Mouse (Mus musculus) retina, postnatal 7 days (tissue): ENCODE results near the gene Vgf.

Source experiments
- DNase-seq: peaks from one replicate; pipeline ENCODE4 v3.0.0-alpha.2; 2012; ENCODE audit warnings: low read depth, low spot score

Vgf gene

DNA sequence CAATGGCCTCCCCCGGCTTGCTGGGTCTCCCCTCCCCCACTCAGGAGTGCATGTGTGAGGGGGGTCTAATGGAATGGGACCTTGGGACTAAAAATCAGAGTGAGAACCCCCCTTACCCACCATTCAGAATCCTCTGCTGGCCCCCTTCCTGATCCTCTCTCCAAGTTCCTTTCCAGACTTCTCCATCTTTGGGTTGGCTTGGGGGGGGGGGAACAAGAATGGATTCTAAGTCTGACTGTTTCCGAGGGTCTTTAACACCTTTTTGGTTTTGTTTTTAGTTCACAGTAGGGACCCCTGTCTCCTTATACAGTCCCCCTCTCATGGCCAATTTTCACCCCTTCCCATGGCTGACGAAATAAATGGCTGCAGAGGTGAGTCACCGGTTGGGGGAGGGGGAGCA lies at the start of gene Vgf:
Gene Vgf (plus strand): TSS at position 301 of the 400 bp plus-strand sequence.
- no peak for DNase-seq

DNA sequence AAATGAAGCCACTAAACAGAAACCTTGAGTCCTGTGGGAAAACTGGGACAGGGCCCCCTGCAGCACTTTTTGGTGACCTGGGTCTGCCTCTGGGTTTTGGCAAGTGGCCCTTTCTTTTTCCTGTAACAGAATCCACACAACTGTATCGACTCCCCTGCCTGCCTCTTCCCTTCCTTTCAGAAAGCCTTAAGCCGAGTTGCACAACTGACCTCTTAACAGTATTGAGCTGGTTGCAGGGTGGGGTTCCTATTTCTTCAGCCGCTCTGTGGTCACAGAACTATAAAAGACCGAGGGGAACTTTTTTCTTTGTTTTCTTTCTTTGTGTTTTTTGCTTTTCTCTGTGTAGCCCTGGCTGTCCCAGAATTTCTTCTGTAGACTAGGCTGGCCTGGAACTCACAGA lies 48.4 kb upstream of the Vgf start:
- DNase-seq, result no peak

DNA sequence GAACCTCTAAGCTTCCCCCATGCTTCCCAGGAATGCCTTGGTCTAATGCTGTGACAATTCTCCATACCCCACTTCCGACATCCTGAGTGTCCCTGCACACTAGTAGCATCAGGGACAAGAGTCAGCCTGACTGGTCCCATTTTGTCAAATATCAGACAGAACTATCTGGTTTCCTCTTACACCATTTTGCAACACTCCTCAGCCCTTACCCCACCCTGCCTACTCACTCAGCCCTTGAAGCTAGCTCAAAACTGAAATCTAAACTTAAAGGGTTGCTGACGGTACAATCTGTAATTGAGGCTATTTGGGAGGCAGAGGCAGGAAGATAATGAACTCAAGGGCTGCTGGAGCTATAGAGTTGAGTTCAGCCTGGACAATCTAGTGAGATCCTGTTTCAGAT lies 46.4 kb upstream of the Vgf start:
- no peak for DNase-seq

DNA sequence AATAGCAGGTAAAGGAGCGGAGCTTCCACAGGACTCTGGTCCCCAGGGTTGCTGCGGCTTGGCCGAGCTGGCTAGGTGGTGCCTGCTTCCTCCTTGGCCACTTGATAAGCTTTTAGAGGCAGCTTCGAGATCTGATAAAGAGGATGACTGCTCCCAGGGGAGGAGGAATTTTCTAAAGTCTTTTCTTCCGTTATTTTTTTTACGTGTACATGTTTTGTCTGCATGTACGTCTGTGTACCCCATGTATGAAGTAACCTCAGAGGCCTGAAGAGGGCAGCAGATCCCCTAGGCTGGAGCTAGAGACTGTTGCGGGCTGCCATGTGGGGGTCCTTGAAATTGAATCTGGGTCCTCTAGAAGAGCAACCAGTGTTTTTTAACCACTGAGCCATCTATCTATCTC lies 45.2 kb upstream of the Vgf start:
- DNase-seq, result no peak

DNA sequence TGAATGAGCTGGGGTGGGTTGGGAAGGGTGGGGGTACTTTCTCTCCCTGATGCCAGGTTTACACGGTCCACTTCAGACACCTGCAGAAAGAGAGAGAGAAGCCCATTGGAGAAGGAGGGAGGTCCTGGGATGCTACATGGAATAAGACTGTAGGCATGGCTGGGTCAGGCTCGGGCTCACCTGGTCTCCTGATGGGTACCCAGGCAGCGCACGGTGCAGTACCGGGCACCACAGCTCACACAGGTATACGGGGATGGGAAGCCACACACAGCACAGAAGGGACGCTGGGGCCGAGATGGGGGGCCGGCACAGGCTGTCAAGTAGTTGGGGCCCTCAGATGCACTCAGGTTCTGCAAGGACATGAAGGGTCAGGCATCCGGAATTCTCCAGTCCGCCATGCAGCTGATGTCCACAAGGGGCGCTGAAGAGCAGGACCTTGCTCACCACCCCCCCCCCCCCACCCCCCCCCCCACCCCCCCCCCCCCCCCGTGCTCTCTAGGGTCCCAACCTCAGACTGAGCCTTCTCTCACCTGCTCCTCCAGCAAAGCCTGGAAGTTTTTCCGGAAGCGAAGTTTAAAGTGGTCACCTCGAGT lies 43.8 kb upstream of the Vgf start:
- DNase-seq, result peak; percentile 53

DNA sequence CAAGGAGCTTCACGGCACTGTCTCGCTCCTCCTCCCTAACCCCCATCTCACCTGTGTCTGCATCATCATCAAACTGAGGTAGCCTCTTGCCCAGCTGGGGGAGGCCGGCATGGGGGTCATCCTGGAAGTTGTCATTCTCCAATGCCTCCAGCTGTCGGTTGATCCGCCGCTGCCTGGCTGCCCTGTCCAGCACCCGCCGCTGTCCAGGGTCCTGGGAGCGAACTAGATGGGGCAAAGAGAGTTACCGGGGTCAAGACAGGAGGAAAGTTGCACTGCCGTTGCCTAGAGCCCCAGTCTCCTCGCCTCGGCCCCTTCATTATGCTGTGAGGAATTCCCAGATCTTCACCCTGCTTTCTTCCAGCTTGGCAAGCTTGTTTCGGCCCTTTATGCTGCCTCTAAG lies 41.4 kb upstream of the Vgf start:
- DNase-seq, result no peak

DNA sequence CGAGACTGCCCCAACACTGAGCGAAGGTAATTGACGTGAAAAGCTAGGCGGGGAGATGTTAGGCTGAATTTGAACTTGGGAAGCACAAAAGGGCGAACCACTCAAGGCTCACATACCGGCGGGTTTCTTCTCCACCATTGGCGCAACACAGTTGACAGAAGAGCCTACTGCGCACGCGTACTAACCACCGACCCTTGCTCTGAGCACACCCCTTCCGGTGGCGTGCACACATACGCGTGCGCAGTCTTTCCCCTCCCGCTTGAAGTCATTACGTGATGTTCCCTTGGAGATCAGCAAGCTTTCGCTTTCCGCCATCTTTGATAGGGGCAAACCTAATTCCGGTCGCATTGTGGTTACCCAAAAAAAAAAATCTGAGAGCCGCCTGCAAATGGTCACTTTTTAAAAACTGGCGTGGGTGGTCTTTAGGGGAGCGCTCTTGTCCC lies 39.5 kb upstream of the Vgf start, which contains the start of gene Plod3:
Gene Plod3 (plus strand): TSS at position 325 of the 443 bp plus-strand sequence.
- peak; percentile 99 for DNase-seq

DNA sequence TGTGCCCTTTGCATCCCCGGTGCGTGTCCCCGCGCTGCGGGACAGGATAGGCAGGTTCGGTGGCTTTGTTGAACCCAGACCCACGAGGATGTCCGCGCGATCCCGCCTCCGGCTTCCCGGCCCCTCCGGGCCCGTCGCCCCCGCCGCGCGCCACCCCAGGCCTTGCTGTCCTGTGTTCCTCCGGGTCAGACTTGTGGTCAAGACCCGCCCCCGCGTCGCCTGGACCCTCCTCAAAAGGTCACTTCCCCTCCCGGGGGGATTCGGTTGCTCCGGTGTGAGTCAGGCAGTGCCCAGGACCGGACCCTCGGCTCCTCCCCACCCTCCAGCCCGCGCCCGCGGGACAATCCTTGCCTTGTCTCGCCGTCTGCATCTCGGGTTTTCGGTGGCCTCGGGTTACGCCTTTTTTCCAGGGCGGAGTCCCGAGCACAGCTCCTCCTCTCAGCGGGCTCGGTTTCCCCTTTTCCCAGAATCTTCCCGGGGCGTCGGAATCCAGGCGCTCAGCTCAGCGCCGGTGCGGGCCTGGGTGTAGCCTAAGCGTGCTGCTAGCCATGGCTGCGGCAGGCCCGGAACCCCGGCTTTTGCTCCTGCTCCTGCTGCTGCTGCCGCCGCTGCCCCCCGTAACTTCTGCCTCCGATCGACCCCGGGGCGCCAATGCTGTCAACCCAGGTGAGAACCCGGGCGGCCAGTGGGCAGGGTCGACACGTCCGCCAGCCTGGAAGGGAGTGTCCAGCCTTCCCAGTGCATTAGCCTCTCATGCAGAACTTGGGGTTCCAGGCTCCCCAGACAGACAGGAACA lies 38.9 kb upstream of the Vgf start:
- DNase-seq, result peak; percentile 31

DNA sequence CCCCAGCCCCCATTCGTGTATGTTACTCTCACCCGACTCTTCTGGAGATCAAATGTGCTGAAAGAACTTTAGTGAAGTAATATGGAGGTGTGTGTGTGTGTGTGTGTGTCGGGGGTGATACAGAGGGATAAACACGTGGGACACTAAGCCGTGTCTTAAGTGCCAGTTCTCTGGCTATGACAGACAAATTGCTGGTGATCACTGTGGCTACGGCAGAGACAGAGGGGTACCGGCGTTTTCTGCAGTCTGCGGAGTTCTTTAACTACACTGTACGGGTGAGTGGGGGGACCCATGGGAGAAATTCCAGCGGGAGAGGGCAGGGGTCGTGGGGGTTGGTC lies 38.3 kb upstream of the Vgf start, which contains the start of gene Znhit1:
Gene Znhit1 (minus strand): TSS at position 88 of the 338 bp plus-strand sequence.
- no peak for DNase-seq

DNA sequence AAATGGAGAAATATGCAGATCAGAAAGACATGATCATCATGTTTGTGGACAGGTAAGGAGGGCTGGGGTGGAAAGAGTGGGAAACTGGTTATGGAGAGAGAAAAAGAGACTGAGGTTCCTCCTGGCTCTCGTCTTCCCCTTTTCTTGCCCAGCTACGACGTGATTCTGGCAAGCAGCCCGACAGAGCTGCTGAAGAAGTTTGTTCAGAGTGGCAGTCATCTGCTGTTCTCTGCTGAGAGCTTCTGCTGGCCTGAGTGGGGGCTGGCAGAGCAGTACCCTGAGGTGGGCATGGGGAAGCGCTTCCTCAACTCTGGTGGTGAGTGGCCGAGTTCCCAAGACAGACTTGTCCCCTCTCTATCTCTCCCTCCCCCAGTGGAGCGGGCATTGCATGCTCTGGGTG lies 37.8 kb upstream of the Vgf start:
- no peak for DNase-seq

DNA sequence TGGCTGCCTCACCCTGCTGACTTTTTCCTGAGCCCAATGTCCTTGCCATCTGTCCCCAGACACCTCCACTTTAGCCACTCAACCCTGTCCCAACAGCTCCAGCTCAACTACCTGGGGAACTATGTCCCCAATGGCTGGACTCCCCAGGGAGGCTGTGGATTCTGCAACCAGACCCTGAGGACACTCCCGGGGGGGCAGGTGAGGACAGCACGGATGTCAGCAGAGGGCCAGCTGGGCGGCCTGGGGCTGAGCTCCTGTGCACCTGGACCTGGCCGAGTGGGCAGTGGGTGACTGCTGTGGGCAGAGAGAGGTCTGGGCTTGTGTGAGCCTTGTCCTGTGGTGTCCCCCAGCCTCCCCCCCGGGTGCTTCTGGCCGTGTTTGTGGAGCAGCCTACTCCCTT lies 36.4 kb upstream of the Vgf start:
- DNase-seq, result no peak

DNA sequence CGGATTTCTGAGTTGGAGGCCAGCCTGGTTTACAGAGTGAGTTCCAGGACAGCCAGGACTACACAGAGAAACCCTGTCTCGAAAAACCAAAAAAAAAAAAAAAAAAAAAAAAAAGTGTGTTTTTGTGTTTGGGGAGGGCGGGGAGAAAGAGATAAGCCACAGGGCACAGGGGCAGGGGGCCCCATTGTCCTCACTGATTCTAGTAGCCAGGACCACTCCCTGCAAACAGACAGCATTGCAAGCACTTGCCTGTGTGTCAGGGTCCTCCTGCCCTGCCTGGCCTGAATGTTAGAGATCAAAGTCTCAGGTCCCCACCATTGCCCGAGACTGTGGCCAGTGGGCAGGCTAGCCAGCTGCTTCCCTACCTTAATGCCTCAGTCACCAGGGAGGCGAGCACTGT lies 26.7 kb upstream of the Vgf start:
- DNase-seq, result no peak

DNA sequence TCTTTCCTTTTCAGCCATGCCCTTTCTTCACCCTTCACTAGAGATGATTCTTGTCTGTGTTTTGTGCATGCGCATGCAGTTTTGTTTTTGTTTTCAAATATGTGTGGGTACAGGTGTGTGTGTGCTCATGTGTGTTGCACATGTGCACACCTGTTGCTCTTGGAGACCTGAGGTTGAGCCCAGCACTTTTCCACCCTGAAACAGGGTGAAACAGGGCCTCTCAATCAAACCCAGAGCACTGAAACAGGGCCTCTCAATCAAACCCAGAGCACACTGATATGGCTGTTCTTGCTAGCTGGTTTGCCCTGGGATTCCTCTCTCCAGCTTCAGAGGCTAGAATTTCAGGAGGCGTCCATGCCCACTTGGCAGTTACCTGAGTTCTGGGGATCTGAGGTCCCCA lies 25.6 kb upstream of the Vgf start:
- no peak for DNase-seq

DNA sequence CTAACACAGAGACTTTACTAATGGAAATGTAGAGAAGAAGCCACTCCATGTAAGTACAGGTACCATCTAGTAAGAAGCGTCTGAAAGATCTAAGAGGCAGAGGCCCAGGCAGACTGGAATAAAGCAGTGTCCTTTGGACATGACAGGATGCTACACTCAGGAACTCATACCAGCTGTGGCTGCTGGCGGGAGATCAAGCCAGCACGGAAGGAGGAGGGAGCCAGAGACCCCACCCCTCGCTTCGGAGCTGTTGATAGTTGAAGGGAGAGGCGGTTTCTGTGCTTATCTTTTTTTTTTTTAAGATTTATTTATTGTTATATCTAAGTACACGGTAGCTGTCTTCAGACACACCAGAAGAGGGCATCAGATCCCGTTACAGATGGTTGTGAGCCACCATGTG lies 18.9 kb upstream of the Vgf start:
- DNase-seq, result no peak

DNA sequence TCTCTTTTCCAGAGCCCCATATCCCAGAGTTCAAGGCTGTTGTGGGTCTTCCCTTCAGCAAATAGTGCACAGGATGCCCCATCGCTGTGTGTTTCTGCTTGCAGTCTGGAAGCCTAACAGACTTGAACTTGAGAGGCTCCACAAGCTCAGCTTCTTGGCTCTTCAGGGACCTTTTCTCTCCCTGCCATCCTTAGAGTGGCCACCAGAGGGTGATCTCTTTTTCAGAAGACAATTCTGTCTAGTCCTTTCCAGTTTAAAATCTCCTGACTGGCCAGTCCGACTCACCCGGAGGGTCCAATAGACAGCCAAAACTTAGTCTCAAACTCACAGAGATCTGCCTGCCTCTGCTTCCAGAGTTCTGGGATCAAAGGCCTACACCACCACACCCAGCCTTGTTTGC lies 16.2 kb upstream of the Vgf start:
- DNase-seq, result no peak

DNA sequence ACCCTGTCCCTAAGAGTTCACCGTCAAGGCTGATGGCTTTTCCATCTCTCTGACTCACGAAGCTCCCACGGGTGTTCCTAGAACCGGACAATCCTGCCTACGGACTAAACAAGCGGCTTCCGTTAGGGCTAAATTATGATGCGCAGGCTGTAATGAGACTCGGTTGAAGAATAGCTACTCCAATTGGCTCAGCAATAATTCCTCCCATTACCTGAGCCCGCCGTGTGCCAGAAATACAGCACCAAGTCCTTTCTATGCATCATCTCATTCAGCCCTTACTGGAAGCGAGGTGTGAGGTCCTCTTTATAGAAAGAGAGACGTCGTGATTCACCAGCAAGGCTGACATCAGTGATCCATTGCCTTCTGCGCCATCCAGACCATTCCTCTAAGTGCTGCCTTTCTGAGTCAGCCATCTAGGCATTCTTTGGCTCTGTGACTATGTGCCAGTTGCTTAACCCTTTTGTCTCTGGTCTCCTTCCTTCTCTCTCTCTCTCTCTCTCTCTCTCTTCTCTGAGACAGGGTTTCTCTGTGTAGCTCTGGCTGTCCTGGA lies 13.7 kb upstream of the Vgf start:
- no peak for DNase-seq

DNA sequence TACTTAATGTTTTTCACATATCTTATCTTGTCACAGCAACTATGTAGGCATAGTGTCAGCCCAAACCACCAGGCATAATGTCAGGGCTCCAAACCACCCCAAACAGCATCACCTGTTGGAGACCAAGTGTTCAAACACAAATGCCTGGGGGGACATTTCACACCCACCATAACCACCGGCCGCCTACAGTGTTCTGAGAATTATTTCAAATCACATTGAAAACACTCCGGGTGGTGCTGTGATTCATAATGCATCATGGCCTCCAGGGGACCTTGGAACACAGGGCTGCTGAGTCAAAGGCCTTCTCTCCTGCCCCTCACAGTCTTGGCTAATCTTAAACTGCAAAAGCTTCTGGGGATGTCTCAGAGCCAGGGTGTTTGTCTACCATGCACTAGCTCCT lies 10.3 kb upstream of the Vgf start:
- DNase-seq, result no peak

DNA sequence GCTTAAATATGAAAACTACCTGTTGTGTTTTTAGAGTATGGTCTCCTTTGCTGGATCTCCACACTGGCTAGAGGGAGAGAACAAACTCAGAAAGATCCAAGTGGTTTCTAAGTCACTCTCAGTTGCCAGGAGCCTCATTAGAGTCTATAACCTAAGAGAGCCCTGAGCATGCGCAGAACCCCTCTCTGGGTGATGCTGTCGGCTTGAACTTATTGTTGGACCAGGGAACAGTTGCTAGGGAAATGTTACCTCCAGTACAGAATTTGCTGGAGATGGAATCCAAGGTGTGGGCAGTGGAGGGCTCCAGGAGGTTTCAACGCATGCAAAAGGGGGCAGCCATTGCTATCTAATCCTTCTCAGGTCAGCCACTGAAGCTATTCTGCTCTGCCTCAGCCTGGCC lies 1.9 kb upstream of the Vgf start:
- DNase-seq, result no peak

DNA sequence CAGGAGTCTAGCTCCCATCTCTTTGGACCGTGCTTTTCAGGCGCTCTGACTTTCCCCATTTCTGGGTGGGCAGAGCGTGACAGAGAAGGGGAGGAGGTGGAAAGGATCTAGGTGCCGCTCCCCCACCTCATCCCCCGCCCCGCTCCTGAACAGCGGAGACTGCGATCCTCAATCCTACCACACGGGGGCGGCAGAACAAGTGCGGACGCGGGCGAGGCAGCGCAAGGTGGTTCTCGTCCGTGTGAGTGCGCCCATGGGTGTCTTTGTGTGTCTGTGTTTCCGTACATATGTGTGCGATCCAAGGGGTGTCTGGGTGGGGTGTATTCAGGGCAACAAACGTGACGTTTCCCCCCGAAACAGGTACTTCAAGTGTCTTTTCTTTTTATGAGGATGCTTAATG lies 1.1 kb upstream of the Vgf start:
- DNase-seq, result peak; percentile 66

DNA sequence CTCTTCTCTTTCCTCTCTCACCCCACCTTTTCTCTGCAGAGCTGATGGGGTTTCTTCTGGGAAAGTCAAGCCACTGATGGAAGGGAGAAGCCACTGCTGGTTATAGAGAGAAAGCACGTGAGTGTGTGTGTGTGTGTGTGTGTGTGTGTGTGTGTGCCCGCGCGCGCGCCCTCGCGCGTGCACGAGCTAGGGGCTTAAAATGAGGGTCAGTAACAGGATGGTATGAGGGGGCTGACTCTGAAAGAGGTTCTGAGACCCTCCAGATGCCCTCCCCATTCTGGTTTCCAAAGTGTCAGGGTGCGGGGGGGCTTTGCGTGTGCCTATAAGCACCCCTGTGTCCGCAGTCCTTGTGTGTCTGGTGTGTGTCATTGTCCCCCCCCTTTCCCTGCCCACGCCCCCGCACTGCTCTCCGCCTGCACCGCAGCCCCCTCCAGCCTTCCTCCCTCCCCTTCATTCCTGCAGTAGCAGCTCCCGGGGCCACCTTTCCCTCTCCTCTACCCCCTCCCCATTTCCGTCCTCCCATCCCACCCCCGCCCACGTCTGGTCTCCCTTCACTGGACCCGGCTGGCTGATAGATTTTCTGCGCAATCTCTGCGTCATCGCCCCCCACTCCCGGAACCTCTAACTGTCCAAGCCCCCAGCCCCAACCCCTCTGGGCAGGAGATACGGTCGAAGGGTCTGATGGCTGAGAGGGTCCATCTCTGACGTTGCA lies 2.5 kb downstream of the Vgf start:
- DNase-seq, result no peak

DNA sequence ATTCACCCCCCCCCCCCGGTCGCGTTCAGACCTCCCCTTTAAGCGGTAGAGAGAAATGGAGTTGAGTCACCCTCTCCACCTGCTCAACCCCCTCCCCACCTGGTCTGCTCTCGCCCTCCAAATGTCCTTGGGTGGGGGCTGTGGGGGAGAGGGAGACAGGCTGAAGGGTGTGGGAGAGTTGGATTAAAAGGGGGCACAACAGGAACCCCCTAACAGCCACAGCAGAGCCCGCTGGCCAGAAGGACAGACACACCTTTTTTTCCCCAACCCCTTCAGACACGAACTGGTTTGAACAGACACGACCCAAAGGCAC lies 3.0 kb downstream of the Vgf start:
- no peak for DNase-seq

DNA sequence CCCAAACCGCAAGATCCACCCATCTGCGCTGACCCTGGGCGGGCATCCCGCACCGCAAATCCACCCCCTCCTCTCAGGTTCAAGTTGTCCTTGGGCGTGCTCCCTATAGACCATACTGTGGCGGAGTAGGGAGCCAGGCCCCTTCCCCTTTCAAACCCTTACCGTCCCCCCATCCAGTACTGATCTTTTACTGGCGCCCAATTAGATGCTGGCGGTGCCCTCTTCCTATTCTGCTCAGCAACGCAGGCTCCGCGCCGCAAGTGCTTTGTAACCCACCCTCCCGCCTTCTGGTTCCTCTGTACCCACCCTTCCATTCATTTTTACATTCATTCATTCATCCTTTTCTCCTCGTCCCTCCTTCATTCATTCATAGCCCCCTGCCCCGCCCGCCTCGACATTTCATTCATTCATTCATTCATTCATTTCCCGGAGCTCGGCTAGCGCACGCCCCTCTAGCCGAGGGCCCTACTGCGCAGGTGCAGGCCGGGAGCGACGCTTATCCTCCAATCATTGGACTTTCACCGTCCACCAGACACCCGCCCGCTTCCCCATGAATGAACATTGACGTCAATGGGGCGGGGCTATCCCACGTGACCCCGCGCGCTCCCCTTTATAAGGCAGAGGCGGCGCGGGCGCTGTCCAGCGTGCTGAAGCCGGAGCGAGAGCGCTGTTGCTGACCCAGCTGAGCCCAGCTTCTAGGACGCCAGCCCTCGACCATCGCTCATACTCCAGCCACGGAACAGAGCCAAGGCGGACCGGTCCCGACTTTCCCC lies 3.6 kb downstream of the Vgf start:
- DNase-seq, result peak; percentile 86
